Mouse (Mus musculus) embryonic facial prominence, embryonic 11.5 days (tissue): ENCODE measurements around the gene Zfp385b. TPM values are rescaled to one million over a fixed set of nuclear protein-coding genes. Genes with fewer than 3 reads are reported as not detected.

Experiments used
- ATAC-seq: fragments of 200-750 bp; cut with Nextera tagmentation; replicated peaks from 2 replicates; pipeline ENCODE4 v1.8.0; 2017; ENCODE audit warnings: low read depth; ENCODE audit not compliant: insufficient number of reproducible peaks, low FRiP score, low TSS enrichment
- DNase-seq: peaks from one replicate; pipeline ENCODE4 v3.0.0-alpha.2; 2015; ENCODE audit warnings: low spot score
- H3K27ac ChIP-seq: fragments of 300-500 bp; sonication (generic); replicated peaks from 2 replicates; pipeline ENCODE4 v1.5.1; 2014; ENCODE audit warnings: mild to moderate bottlenecking, low read depth, low read length, control low read depth
- H3K27me3 ChIP-seq: fragments of 300-500 bp; sonication (generic); 2 replicates; pipeline ENCODE4 v1.6.1; 2014; ENCODE audit warnings: mild to moderate bottlenecking, low read length, moderate library complexity, mixed read lengths; ENCODE audit not compliant: control insufficient read depth, insufficient read depth
- H3K36me3 ChIP-seq: fragments of 300-500 bp; sonication (generic); replicated peaks from 2 replicates; pipeline ENCODE4 v1.6.1; 2014; ENCODE audit warnings: low read depth, mild to moderate bottlenecking, low read length, moderate library complexity, mixed read lengths; ENCODE audit not compliant: control insufficient read depth, insufficient read depth
- H3K4me1 ChIP-seq: fragments of 300-500 bp; sonication (generic); 2 replicates; pipeline ENCODE4 v1.6.1; 2014; ENCODE audit warnings: low read length, mixed read lengths; ENCODE audit not compliant: control insufficient read depth, insufficient read depth
- H3K4me2 ChIP-seq: fragments of 300-500 bp; sonication (generic); 2 replicates; pipeline ENCODE4 v1.6.1; 2014; ENCODE audit warnings: low read depth, mild to moderate bottlenecking, control low read depth, low read length, moderate library complexity
- H3K4me3 ChIP-seq: fragments of 300-500 bp; sonication (generic); 2 replicates; pipeline ENCODE4 v1.5.1; 2014; ENCODE audit warnings: low read depth, low read length, control low read depth
- H3K9ac ChIP-seq: fragments of 300-500 bp; sonication (generic); replicated peaks from 2 replicates; pipeline ENCODE4 v1.6.1; 2014; ENCODE audit warnings: mild to moderate bottlenecking, control low read depth, low read length
- H3K9me3 ChIP-seq: fragments of 300-500 bp; sonication (generic); replicated peaks from 2 replicates; pipeline ENCODE4 v1.6.1; 2016; ENCODE audit warnings: mild to moderate bottlenecking, low read length, inconsistent platforms, mixed read lengths; ENCODE audit not compliant: control insufficient read depth
- WGBS: fragments of 180-500 bp; shearing (Covaris S2); extraction: QIAGEN DNeasy Blood & Tissue Kit; methylation state at CpG from one replicate; pipeline ENCODE4 v1.1.7; 2014; 5-methylcytosine and 5-hydroxymethylcytosine counted together
- polyA plus RNA-seq: library from polyadenylated mRNA; unstranded; fragments of >200 nt; fragmentation: Nextera tagmentation; extraction: Ambion mirVana; gene quantifications from 2 replicates; pipeline ENCODE4 v1.2.1, GENCODE M21; 2014

Gene Zfp385b
- polyA plus RNA-seq, 1 experiment from 2014 or later, result 1.7 TPM

DNA sequence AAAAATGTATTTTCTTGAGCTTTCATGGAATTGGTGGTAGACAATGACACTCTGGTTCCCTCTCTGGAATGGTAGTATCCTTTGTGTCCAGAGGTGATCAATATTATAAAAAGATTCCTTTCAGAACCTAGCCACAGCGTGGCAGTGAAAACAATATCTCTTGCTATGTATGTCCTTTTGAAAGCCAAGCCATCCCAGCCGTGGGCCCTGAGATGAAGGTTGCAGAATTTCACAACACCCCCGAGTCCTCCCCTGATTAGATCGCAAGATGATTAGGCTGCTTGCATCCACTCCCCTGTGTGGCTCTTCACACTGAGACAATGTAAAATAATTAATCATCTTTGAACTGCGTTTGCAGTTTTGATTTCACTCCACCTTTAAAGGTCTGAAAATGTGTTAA lies 3.6 kb upstream of the Zfp385b start:
- Histone ChIP-seq H3K4me2 (no peak overlapping the region), H3K9ac (no peak overlapping the region), H3K27ac (no peak overlapping the region), H3K27me3 (no peaks in the 10 kb centered on the region; the same call in 1 of the 2 replicates), H3K4me1 (no peaks in the 10 kb centered on the region), H3K4me3 (no peak overlapping the region), H3K36me3 (no peaks in the 10 kb centered on the region), H3K9me3 (no peaks in the 10 kb centered on the region)
- ATAC-seq (no peak), DNase-seq (no peak)
- 87% methylated on average over 5 of the region's 5 CpGs for whole genome bisulfite sequencing

GRCm38 (mm10) chr2:77817357-77817894 lies 2.0 kb downstream of the Zfp385b start:
- no peak for ATAC-seq
- DNase-seq, result no peak
- 36% methylated on average over 12 of the region's 12 CpGs for WGBS
- no peaks in the 10 kb centered on the region for H3K9me3 ChIP-seq
- no peak overlapping the region for H3K27ac ChIP-seq
- 0 out of 2 replicates have a peak, but pooled peaks cover 2% of the 10 kb centered on the region for H3K4me1 ChIP-seq
- no peaks in the 10 kb centered on the region for H3K36me3 ChIP-seq
- H3K9ac ChIP-seq, result peak overlapping the region; percentile 61
- peaks cover 4% of the 10 kb centered on the region for H3K27me3 ChIP-seq
- peak overlapping the region; percentile 57 for H3K4me3 ChIP-seq
- H3K4me2 ChIP-seq, result peak overlapping the region; percentile 99

DNA sequence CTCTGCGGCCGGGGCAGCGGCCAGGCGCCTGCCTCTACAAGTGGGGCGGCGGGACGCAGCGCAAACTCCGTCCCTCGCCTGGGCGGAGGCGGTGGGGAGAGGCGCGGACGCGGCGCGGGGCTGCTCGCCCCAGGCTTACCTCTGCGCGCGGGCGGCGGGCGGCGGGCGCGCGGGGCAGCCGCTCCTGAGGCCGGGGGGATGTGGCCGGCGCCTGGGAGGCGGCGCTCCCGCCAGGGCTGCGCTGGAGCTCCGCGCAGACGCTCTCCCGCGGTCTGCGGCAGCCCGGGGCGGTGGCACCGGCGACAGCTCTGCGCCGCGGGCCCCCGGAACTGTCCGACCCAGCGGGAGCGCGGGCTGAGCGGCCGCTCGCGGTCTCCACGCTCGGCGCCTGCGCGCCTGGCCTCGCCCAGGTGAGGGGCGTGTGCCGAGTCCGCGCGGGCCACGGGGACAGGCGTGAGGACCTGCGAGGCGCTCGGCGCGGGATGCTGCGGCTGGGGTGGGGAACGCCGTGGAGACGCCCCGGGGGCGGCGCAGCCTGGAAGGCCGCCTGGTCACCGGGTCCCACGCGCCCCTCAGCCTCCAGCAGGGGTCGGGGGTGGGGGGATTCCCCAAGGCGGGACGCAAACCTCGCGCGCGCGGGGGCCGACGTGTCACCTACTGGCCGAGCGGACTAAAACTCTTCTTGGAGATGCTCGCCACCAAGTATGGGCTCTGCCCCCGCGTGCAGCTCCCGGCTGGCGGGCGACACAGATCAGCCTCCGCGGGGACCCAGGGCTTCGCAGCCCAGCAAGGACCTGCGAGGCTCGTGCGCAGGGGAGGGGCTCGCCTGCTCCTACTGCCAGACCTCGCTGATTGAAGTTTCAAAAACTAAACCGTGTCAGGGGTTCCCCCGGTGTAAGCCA lies 2.8 kb downstream of the Zfp385b start:
- peak; percentile 81 for ATAC-seq
- H3K9me3 ChIP-seq, result no peaks in the 10 kb centered on the region
- peak overlapping the region; percentile 61 for H3K9ac ChIP-seq
- no peak overlapping the region for H3K27ac ChIP-seq
- H3K36me3 ChIP-seq, result no peaks in the 10 kb centered on the region
- 0 out of 2 replicates have a peak, but pooled peaks cover 2% of the 10 kb centered on the region for H3K4me1 ChIP-seq
- WGBS, result under 1% methylated on average over 108 of the region's 116 CpGs
- DNase-seq, result peak; percentile 57
- peaks cover 4% of the 10 kb centered on the region for H3K27me3 ChIP-seq
- peak overlapping the region; percentile 99 for H3K4me2 ChIP-seq
- H3K4me3 ChIP-seq, result peak overlapping the region; percentile 57

DNA sequence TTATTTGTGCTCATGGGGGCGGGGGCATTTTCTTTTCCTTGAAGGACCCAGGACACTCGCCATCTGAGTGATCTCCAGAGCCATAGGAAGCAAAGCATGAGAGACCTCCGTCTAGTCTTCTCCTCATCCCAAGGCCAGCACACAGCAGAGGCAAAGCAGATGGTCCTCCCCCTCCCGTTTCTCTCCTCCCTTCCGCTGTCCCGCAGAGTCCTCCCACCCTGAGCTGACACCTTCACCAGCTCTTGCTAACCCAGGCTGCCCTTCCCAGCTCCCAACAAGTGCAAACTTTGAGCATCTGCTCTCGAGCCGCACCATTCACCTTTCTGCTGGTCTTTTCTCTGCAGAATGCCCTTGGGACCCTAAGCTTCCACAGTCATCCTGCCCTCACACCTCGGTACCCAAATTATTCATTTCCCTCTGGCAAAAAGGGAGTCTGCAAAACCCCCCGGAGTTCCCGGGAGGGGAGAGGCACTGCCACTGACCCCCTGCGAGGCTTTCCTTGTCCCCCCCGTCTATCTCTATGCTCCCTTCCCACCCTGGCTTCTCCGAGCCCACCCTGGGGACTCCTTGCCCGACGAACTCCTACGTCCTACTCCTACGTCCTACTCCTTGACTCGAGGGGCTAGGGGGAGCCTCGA lies 3.5 kb downstream of the Zfp385b start:
- H3K9ac ChIP-seq, result peak overlapping the region; percentile 61
- no peaks in the 10 kb centered on the region for H3K36me3 ChIP-seq
- H3K4me3 ChIP-seq, result peak overlapping the region; percentile 57
- H3K27ac ChIP-seq, result no peak overlapping the region
- H3K4me1 ChIP-seq, result 0 out of 2 replicates have a peak, but pooled peaks cover 2% of the 10 kb centered on the region
- 4% methylated on average over 20 of the region's 20 CpGs for whole genome bisulfite sequencing
- H3K9me3 ChIP-seq, result no peaks in the 10 kb centered on the region
- H3K4me2 ChIP-seq, result peak overlapping the region; percentile 99
- ATAC-seq (no peak), DNase-seq (peak; percentile 11)
- peaks cover 4% of the 10 kb centered on the region for H3K27me3 ChIP-seq

- H3K4me2 ChIP-seq, result no peak overlapping the region
- no peak overlapping the region for H3K27ac ChIP-seq
- H3K36me3 ChIP-seq, result no peaks in the 10 kb centered on the region
- 0 out of 2 replicates have a peak, but pooled peaks cover 2% of the 10 kb centered on the region for H3K4me1 ChIP-seq
- DNase-seq (no peak), ATAC-seq (no peak)
- H3K9ac ChIP-seq, result no peak overlapping the region
- peaks cover 4% of the 10 kb centered on the region for H3K27me3 ChIP-seq
- H3K9me3 ChIP-seq, result no peaks in the 10 kb centered on the region
- WGBS, result 87% methylated on average over 8 of the region's 8 CpGs
- no peak overlapping the region for H3K4me3 ChIP-seq
Observed at GRCm38 (mm10) chr2:77814896-77815295, 4.5 kb downstream of the Zfp385b start.

GRCm38 (mm10) chr2:77813029-77813428 lies 6.4 kb downstream of the Zfp385b start:
- no peak for ATAC-seq
- WGBS, result 84% methylated on average over 3 of the region's 3 CpGs
- H3K36me3 ChIP-seq, result no peaks in the 10 kb centered on the region
- H3K27ac ChIP-seq, result no peak overlapping the region
- H3K9me3 ChIP-seq, result no peaks in the 10 kb centered on the region
- DNase-seq, result no peak
- H3K4me2 ChIP-seq, result no peak overlapping the region
- 0 out of 2 replicates have a peak, but pooled peaks cover 2% of the 10 kb centered on the region for H3K4me1 ChIP-seq
- H3K4me3 ChIP-seq, result no peak overlapping the region
- H3K27me3 ChIP-seq, result peaks cover 4% of the 10 kb centered on the region
- no peak overlapping the region for H3K9ac ChIP-seq

- H3K27ac ChIP-seq, result no peak overlapping the region
- no peak for DNase-seq
- no peak overlapping the region for H3K4me3 ChIP-seq
- no peaks in the 10 kb centered on the region for H3K9me3 ChIP-seq
- H3K9ac ChIP-seq, result no peak overlapping the region
- ATAC-seq, result no peak
- no peaks in the 10 kb centered on the region; the same call in 1 of the 2 replicates for H3K27me3 ChIP-seq
- H3K4me2 ChIP-seq, result no peak overlapping the region
- WGBS, result 91% methylated on average over 5 of the region's 5 CpGs
- H3K36me3 ChIP-seq, result no peaks in the 10 kb centered on the region
- H3K4me1 ChIP-seq, result no peaks in the 10 kb centered on the region
Observed at GRCm38 (mm10) chr2:77810748-77811147, 8.7 kb downstream of the Zfp385b start.
